In genomic region chr7:73533457-73533856, GRCm38 (mm10) we compare ENCODE assay signal across 9 mouse cellular contexts. TPM values are rescaled to one million over a fixed set of nuclear protein-coding genes. Genes with fewer than 3 reads are reported as not detected.
DNase-seq lines count a peak whose midpoint lies in the region; ATAC-seq and TF ChIP-seq lines count a peak whose summit lies in the region.
"Had no signal": no experiment of that assay in that cellular context is flagged by ENCODE, and none has a peak within 500 bp of the region (broad histone marks: within the 10 kb centered on the region; RNA-seq: fewer than 3 reads in every experiment).

No protein-coding gene starts in this region.

- TF ChIP-seq CTCF in gastrocnemius, adult 2 months (IDR thresholded peaks at IDR 0.05), result no peak

- peaks cover 29% of the 10 kb centered on the region for H3K36me3 ChIP-seq in limb, embryonic 12.5 days

- peak overlapping the region; percentile 56 for H3K4me3 ChIP-seq in gastrocnemius, adult 2 months
- no peak overlapping the region for H3K4me3 ChIP-seq in limb, embryonic 12.5 days (replicated peaks)

- H3K27ac ChIP-seq in gastrocnemius, adult 2 months, result peak overlapping the region; percentile 99
- H3K27ac ChIP-seq in limb, embryonic 12.5 days, result peak overlapping the region; percentile 68

- no peak overlapping the region for H3K9ac ChIP-seq in limb, embryonic 12.5 days (replicated peaks)

- H3K9me3 ChIP-seq in limb, embryonic 12.5 days, result no peaks in the 10 kb centered on the region

- intact Hi-C loops in gastrocnemius, adult 2 months (cut with DNase I), result no loop called here

- no peak for ATAC-seq in limb, embryonic 12.5 days (ENCODE audit: insufficient number of reproducible peaks, insufficient read depth, low FRiP score, low TSS enrichment, low read depth)
- ATAC-seq in erythroblast, adult 5-6 weeks (replicated peaks; ENCODE audit: low FRiP score, poor library complexity, severe bottlenecking), result no peak

- H3K4me1 ChIP-seq in limb, embryonic 12.5 days (replicated peaks), result peaks cover 42% of the 10 kb centered on the region

- DNase-seq in gastrocnemius, adult 2 months, result no peak
- no peak for DNase-seq in gastrocnemius, postnatal 25 days
- DNase-seq in urinary bladder, postnatal 14 days (ENCODE audit: low spot score), result peak; percentile 49
- DNase-seq in urinary bladder, adult 18-20 months (ENCODE audit: low spot score in 2 of 2), result no peak
- DNase-seq in frontal cortex, postnatal 10 days (ENCODE audit: low spot score in 2 of 2), result no peak
- DNase-seq in urinary bladder, adult 2 months (ENCODE audit: low spot score), result no peak
- DNase-seq: right cerebral cortex, adult 18-20 months had no signal

- H3K4me2 ChIP-seq in limb, embryonic 12.5 days, result 0 out of 2 replicates have a peak overlapping the region, but pooled peaks have one; percentile 2

- WGBS in limb, embryonic 12.5 days, result 63% methylated on average over 2 of the region's 2 CpGs

- no peaks in the 10 kb centered on the region for H3K27me3 ChIP-seq in limb, embryonic 12.5 days

RNA-seq across cellular contexts. Expression of gene Chd2, which starts 8.2 kb away (rescaled TPM):
- 10 to 100 TPM; 40.7 to 48.4 TPM for total RNA-seq in gastrocnemius, adult 2 months (2021)
- total RNA-seq in gastrocnemius, postnatal 25 days (2021), result 10 to 100 TPM; 30.2 to 38.4 TPM
- polyA plus RNA-seq in limb, embryonic 12.5 days (2016; fragmentation: Nextera tagmentation; extraction: Ambion mirVana), result 66.8 and 70.3 TPM in 2 replicates
- 125 and 149 TPM in 2 replicates for total RNA-seq in erythroblast, adult 5-6 weeks (2015; ENCODE audit: low replicate concordance)
- total RNA-seq in erythroblast, adult 5-6 weeks (2017; ENCODE audit: low replicate concordance), result 546 and 581 TPM in 2 replicates
- 25.6 and 27.3 TPM in 2 replicates for polyA plus RNA-seq in urinary bladder, adult 2 months (2012; rRNA removed)
